8 mouse cellular contexts compared by ENCODE assay signal in the genomic region with DNA sequence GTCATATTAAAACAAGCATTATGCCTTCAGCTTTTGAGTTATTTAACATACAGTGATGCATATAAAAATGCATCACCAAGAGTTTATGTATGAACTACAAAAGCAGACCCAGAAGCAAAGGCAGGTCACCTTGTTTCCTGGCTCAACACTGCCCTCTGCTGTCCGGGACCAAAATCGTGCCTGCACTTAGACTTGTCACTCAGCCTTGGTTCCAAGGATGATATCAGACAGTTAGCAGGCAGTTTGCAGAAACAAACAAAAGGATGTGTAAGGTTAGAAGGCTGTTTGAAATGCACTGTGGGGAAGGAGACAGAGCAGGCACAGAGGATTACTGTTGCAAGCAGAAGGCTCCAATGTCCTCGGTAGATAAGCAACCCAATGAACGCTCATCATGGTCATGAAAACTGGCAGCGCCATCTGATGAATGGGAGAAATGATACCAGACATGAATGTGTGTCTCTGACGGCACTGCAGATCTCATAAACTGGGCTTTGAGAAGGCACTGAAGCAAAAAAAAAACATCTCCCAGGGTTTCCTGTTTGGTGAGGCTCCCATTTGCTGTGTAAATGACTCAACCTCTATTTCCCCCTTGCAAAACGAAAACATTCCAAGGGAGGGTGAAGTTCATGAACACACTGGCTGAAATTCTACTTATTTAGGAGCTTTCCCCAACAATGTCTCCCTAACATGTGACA.
DNase-seq lines count a peak whose midpoint lies in the region; ATAC-seq lines count a peak whose summit lies in the region.

No protein-coding gene starts in this region.

- no peak overlapping the region for H3K4me2 ChIP-seq in forebrain, embryonic 16.5 days (ENCODE audit: low read length)
- no peak overlapping the region for H3K4me2 ChIP-seq in hindbrain, embryonic 13.5 days

- no peaks in the 10 kb centered on the region for H3K9me3 ChIP-seq in forebrain, embryonic 16.5 days (ENCODE audit: control insufficient read depth, low read length)
- no peaks in the 10 kb centered on the region for H3K9me3 ChIP-seq in hindbrain, embryonic 13.5 days

- no peak overlapping the region for H3K9ac ChIP-seq in forebrain, embryonic 16.5 days (replicated peaks; ENCODE audit: low read depth, low read length)
- H3K9ac ChIP-seq in hindbrain, embryonic 13.5 days = no peak overlapping the region

- H3K4me1 ChIP-seq in forebrain, embryonic 16.5 days (replicated peaks; ENCODE audit: control insufficient read depth, insufficient read depth, low read length) = 0 out of 2 replicates have a peak, but pooled peaks cover 2% of the 10 kb centered on the region
- H3K4me1 ChIP-seq in hindbrain, embryonic 13.5 days (replicated peaks) = no peaks in the 10 kb centered on the region

- no peaks in the 10 kb centered on the region for H3K27me3 ChIP-seq in forebrain, embryonic 16.5 days (replicated peaks; ENCODE audit: control insufficient read depth, insufficient read depth, low read length)
- no peaks in the 10 kb centered on the region for H3K27me3 ChIP-seq in hindbrain, embryonic 13.5 days

- H3K36me3 ChIP-seq in forebrain, embryonic 16.5 days (ENCODE audit: control insufficient read depth, insufficient read depth) = no peaks in the 10 kb centered on the region
- H3K36me3 ChIP-seq in hindbrain, embryonic 13.5 days = no peaks in the 10 kb centered on the region

- WGBS in forebrain, embryonic 16.5 days = 57% methylated on average over 7 of the region's 7 CpGs
- 58% methylated on average over 7 of the region's 7 CpGs for WGBS in hindbrain, embryonic 13.5 days

- no peak overlapping the region for H3K4me3 ChIP-seq in forebrain, embryonic 16.5 days (replicated peaks; ENCODE audit: low read length)
- no peak overlapping the region for H3K4me3 ChIP-seq in hindbrain, embryonic 13.5 days

- DNase-seq in MN1 (ENCODE audit: low spot score) = peak; percentile 81
- peak; percentile 17 for DNase-seq in cerebellum, adult 11 months
- DNase-seq in layer of hippocampus, postnatal 36 days = peak; percentile 67 to 71
- peak; percentile 83 to 87 for DNase-seq in lung, postnatal 4 days
- peak; percentile 56 for DNase-seq in right cerebral cortex, adult 18-20 months
- DNase-seq in urinary bladder, adult 2 months (ENCODE audit: low spot score) = peak; percentile 61

- H3K27ac ChIP-seq in forebrain, embryonic 16.5 days (ENCODE audit: low read length) = no peak overlapping the region
- H3K27ac ChIP-seq in hindbrain, embryonic 13.5 days = no peak overlapping the region

- peak; percentile 66; the same call in 1 of the 2 replicates for ATAC-seq in forebrain, embryonic 16.5 days
- ATAC-seq in hindbrain, embryonic 13.5 days (ENCODE audit: low FRiP score) = peak; percentile 74; the same call in 1 of the 2 replicates

Comparison
In these comparisons a context has a peak if more than half of its experiments do, and no peak if none do; other contexts are left out.
1. DNase-seq: peak in every context shown above with its lines; median percentile 85 in lung, postnatal 4 days; 81 in MN1; 69 in layer of hippocampus, postnatal 36 days; 61 in urinary bladder, adult 2 months; 56 in right cerebral cortex, adult 18-20 months; 17 in cerebellum, adult 11 months.